Mouse (Mus musculus) gonadal fat pad, adult 2 months (tissue): ENCODE data around the gene Wdfy2. TPM values are rescaled to one million over a fixed set of nuclear protein-coding genes. Genes with fewer than 3 reads are reported as not detected.

Experiments used
- DNase-seq: peaks from one replicate; pipeline ENCODE4 v3.0.0-alpha.2; 2012; ENCODE audit warnings: low read depth
- polyA plus RNA-seq: library from polyadenylated mRNA; depleted of rRNA; stranded (reverse); fragments of >200 nt; gene quantifications from 2 replicates; pipeline ENCODE4 v1.2.3, GENCODE M21; 2012

The Wdfy2 gene
- polyA plus RNA-seq, 1 experiment, result 10.0 TPM

DNA sequence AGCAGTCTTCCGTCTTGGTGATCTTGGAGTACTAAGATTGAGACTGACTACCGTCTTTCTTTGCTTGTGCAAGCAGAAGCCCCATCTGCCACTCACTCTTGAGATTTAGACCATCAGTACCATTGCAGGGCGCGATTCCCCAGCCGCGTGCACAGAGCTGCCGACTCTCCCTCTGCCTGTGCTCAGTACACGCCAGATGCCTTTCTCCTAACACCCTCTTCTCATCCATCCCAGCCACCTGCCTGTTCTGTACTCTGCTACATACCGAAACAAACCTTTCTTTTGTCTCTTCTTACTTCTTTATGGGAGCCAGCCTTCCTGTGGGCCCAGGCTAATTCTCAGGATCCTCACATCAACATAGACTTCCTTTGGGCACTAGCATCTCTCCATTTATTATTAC, 97.9 kb downstream of the Wdfy2 start:
- DNase-seq, result no peak

DNA sequence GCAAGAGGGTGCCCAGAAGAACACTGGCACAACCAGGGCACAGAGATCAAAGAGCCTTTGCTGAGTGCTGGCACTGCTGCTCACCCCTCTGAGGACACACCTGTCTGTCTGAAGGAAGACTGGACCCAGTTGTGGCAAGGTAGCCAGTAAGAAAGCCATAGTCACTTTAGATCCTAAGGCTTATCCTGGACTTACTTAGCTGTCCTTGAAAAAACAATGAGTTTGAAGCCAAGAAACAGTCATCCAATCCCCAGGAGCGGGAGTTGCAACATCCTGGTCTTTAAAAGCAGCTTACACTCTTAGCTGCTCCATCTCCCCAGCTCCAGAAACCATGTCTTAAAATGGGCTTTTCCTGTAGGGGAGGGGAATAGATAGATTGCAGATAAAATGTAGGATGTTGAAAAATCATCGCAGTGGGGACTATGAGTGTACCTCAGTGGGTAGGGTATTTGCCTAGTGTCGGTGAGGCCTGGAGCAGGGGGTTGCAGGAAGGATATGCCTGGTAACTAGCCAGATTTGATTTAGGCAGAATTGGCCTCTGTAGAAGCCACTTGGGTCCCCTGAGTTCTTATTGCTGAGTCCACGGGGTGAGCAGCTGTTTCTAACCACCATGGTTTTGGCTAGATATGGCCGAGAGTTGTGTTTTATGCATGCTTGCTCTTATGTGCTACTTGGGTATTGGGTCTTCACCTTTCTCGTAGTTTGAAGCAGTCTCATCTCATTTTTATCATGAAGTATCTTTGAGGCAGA, 99.3 kb downstream of the Wdfy2 start:
- peak; percentile 79 for DNase-seq

DNA sequence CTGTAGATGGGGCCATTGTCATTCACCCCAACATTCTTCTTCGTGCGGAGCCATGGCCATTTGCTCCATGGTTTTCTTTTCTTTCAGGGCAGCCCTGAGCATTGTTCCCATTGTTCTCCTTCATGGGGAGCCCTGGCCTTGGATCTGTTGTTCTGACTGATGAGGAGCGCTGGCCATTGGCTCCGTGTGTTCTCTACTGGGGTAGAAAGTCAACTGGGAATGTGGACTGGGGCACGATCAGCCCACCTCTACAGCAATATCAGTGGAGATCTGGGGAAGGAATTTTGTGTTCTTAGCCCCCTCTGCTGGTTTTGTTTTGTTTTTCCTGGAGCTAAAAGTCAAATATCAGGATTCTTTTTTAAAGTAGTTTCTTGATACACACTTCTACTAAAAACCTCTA, 100.2 kb downstream of the Wdfy2 start:
- no peak for DNase-seq

DNA sequence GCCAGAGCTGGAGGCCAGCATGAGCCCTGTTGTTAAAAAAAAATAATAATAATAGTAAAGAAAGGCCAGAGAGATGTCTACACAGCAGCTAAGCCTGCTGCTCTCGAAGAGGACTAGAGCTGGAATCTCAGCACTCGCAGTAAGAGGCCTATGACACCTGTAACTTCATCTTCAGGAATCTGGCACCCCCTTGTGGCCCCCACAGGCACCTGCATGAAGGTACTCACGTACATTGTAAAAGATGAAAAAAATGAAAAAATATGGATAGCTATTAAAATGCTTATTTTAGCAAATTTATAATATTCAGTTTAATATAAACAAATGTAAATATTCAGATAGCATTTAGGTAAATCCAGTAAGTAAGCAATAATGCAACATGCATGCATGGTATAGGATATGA, 102.0 kb downstream of the Wdfy2 start:
- DNase-seq, result no peak

DNA sequence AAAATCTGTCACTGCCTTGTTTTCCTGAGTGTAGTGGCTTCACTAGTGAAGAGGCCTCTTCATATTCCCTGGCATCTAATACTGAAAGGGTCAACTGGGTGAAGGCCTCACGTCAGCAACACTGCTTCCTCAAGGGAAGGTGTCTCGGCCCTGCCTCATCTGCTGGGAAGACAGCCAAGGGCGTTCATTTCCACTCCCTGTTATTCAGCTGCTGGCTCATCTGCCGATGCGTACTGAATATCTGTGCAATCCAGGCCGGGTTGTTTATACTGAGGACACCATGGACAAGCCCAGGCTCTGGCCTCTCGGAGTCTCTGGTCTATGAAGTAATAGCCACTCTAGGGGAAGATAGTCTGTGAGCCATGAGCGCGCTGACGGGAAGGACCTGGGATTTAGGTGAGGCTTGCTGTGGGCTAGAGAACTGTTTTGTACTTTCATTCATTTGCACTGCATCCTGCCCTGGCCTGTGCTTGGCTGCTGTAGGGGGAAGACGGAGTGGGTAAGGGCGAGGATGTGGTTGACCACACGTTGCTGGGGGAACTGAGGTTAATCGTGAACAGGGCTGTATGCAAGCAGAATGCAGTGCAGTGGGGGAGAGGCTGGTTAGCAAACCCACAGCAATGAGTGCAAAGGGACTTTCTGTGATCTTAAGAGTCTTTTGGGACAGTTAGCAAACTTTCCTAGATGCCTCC, 103.1 kb downstream of the Wdfy2 start:
- DNase-seq, result no peak

DNA sequence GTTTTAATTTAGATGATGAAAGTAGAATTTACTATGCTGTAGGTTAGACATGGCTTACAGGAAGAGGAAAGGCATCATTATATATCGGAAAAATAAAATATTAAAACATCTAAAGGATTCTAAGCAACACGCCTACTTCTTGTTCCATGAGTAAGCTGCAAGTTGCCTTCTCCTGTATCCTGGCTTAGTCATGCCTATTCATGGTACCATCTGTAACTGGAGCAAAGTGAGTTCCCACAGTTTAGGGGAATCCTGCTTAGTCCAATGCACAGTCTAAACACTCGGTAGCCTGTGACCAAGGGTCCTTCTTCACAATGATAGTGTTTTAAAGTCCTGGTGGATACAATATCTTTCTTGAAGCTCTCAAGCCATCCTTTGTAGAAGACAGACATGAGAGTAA, 109.3 kb downstream of the Wdfy2 start:
- no peak for DNase-seq

DNA sequence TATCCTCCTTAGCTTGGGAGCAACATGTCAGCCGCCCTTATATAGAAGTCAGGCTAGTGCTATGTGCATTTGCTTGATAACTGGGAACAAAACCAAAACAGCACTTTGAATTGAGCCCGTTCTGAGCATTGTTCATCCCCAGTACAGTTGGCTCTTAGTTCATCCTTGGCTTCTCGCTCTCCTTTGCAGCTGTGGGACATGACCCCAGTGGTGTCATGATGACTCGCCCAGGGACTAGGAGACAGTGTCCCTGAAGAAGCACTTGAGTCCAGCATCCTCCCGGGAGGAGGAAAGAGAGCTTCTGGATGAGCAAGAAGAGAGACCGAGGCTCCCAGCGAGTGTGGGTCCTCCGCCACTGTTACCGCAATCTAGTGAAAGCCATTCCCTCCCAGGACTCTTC, 118.6 kb downstream of the Wdfy2 start:
- no peak for DNase-seq

DNA sequence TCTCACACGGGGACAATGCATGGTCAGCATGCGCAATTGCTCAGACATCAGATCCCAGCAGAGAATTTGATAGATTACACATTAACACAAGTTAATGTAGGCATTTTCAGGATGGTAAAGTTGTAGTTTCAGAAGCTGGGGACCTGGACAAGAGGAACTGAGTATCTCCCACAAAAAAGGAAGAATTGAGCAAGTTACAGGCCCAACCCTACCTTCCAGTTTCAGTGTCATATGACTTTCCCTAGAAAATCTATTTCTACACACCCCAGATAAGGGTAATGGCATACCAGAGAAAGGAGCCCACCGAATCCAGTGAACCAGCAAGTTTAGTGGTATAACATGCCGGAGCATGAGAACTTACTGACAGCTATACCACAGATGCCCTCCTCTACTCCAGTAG, 126.2 kb downstream of the Wdfy2 start:
- no peak for DNase-seq

DNA sequence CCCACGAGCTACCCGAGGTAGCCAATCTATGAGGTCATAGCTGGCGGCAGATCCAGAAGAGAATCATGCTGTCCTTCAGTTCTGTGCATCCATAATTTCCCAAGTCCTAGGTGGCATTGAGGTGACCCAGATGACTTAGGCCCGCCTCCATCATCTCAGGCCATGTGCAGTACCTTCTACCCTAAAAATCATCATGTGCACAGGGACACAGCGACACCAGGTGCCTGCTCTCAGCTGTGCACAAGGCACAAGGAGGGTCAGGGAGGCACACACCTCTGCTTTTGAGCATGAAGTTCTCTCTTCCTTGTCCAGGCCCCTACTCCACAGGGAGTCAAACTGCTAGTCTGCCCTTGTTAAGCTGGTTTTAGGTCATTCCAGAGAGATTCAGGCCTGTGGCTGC, 127.9 kb downstream of the Wdfy2 start:
- no peak for DNase-seq

DNA sequence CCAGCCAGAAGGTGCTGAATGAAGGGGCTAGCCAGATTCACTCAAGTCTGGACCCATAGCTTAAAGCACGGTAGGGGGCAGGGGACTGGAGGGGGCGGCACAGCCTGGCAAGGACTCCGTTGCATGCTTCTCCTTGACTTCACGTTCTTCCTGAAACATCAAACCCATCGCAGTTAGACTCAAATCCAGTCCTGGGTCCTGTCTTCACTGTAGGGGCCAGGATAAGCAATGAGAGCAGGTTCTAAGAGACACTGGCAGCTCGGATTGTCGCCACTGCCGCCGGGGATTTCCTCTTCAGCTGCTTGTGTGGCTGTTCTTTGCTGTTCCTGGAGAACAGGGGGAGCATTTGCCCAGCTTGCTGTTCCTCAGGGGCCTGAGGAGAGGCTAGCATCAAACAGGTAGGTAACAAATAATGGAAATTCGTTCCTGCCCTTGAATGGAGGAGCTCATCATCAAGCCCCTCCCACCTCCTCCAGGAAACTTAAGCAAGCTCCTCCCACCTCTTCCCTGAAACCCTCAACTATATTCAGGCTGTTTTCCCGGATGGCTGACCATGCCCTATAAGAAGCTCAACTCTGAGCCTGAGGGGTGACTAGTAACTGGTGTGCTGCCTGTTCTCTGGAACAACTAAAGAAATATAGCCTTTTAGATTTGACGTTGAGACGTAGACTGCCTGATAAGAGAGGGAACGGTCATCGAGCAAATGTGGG, 128.5 kb downstream of the Wdfy2 start:
- no peak for DNase-seq

DNA sequence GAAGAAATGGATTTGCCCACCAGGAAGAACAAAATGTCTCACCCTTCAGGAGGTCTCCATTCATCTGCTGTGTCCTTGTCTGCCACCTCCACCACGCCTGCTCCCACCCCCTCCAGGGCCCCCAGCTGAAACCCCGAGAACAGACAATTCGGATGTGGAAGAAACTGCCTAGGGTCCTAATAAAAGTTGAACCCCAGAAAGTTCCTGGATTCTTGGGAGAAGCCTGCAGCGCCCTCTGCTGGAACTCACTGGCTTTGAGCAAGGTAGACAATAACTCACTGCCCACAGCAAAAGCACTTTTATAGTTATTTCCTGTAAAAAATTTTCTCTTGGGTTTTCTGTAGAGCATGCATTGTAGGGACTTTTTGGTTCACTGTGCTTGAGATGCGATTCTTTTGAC, 137.6 kb downstream of the Wdfy2 start:
- no peak for DNase-seq

DNA sequence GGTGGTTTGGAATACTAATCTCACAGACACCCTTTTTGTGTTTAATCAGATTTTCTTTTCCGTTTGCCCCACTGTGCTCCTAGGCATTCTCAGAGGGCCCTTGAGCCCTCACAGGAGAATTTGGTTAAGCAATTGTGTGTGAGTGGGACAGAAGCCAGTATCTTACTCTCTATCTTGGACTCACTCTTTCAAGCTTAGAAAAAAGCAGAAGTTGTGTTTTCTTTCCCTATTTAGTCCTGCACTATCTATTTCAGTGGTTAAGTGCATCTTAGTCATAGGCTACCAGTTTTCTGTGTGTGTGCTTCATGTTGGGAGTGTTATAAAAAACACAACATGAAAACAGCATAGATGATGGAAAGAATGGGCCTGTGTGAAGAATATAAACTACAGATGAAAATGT, 142.3 kb downstream of the Wdfy2 start:
- DNase-seq, result no peak

DNA sequence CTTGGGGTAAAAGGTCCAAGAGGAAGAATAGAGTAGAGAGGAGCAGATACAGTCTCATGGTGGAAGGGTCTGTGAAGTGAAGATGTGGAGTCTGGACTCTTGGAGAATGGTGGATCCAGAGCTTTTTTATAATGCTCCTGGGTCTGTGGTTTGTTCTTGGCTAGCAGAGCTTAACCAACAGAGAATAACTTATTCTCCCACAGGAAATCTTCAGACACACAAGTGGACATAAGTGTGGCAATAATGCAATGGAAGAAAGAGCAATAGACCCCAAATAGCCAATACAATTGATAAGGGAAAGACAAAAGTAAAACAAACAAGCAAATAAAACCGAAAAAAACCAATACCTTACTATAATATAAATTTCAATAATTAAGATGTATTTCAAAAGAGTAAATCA, 146.9 kb downstream of the Wdfy2 start, which contains the start of gene Defb48:
TSS of gene Defb48 (minus strand) at position 101 of the 400 bp plus-strand sequence.
- DNase-seq, result no peak

DNA sequence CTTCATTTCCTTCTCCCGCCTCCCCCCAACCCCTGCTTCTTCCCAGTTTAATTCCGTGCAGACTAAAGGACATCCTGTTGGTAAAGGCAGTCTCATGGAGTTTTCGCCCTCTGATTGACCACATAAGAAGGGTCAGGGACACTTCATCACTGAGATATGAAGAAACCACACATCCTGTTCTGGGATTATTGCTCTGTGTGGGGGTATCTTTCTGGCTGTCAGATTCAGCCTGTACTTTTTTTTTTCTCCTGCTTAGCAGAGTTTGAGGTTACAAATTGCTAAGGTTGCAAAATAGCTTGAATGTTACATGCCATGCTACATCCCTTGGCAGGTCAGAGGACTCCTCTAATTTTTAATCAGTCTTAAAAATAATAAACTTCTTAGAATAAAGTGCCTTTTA, 153.8 kb downstream of the Wdfy2 start:
- no peak for DNase-seq

DNA sequence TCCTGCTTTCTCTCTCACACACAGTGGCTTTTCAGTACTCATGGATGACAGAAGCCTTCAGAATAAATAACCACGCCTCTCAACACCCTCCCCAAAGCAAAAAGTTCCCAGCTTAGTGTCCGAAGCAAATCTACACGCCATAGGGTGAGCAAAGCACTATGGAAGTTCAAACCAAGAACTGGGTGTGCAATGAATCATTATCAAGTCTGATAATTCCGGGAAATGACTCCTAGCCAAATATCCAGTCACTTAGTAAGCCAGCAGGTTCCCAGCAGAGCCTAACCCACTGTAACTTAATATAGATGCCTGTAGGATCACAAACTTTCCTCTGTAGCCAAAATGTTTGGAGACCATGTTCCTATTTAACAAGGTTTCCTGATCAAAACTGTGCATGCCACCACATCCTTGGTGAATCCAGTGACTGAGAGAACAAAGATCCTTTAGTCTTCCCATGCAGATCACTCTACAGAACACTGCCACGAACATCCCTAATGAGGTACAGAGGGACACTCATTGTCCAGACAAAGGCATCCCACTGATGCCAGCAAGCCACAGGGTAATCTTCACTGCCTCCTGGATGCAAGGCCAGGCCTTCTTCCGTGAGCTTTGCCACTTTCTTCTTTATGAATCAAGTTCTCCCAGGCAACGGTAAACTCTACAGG, 154.5 kb downstream of the Wdfy2 start:
- no peak for DNase-seq

DNA sequence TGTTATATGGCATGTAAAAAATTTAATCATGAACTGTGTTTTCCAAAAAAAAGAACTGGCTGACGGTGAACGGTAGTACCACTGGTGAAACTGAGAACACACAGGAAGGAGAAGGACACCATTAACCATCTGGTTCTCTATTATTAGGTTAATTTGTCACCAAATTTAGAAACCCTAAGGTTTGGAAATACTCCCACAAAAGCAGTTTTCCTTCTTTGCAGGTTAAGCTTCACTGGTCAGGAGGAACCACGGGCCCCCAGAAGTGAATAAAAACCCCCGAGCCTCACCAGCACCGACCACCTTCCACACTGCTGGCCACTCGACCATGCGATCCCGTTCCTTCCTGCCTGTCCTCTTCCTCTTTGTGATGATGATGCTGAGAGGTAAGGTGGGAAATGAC, 160.3 kb downstream of the Wdfy2 start, which contains the start of gene Defb47:
TSS of gene Defb47 (plus strand) at position 301 of the 400 bp plus-strand sequence.
- DNase-seq, result no peak

DNA sequence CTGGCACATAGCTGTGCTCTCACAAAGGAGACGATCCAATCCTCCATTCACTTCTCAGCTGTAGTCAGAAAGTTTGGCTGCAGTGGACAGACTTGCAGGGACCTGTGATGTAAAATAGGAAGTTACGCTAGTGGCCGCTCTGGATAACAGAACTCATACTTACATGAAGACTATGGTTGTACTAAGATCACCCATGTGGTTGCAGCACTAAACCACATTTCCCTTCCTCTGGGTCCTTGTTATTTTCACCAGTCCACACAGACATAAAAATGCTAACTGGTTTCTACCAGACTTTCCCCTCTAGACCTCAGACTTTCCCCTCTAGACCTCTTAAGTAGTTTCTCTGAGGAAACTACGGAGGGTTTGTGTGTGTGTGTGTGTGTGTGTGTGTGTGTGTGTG, 161.5 kb downstream of the Wdfy2 start:
- DNase-seq, result no peak

DNA sequence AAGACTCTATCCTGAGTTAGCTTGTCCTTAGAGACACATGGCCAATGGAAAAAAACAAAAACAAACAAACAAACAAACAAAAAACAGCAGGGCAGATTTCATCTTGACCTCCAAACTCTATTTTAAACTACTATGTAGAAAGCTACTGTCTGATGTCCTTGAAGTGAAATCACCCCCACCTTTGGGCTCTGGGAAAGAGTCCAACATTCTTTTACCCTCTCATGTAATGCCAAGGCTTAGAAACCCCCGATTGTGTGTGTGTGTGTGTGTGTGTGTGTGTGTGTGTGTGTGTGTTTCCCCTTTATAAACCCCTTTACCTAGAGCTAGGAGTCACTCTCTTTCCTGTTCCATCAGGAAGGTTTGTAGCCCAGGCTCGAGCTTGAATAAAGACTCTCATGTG, 165.1 kb downstream of the Wdfy2 start:
- DNase-seq, result no peak
